Mouse (Mus musculus) forelimb bud, embryonic 11.5 days (tissue): ENCODE measurements at regions not wholly inside any gene's neighbourhood (a gene's known extent, or its start where the extent isn't known, plus 50 kb on each side); places are given as distances from the start of the nearest gene placed in this dataset.

ENCODE experiments used
- DNase-seq: peaks from one replicate; pipeline ENCODE4 v3.0.0-alpha.2; 2012; ENCODE audit warnings: low read depth, low spot score

- peak; percentile 57 for DNase-seq
Measured at GRCm38 (mm10) chr12:107723062-107723859, 234.8 kb downstream of the 3110018I06Rik start.

- DNase-seq, result no peak
Measured at GRCm38 (mm10) chr12:107723860-107724320, 235.5 kb downstream of the 3110018I06Rik start.

GRCm38 (mm10) chr12:107724467-107724866, 236.0 kb downstream of the 3110018I06Rik start:
- no peak for DNase-seq

DNA sequence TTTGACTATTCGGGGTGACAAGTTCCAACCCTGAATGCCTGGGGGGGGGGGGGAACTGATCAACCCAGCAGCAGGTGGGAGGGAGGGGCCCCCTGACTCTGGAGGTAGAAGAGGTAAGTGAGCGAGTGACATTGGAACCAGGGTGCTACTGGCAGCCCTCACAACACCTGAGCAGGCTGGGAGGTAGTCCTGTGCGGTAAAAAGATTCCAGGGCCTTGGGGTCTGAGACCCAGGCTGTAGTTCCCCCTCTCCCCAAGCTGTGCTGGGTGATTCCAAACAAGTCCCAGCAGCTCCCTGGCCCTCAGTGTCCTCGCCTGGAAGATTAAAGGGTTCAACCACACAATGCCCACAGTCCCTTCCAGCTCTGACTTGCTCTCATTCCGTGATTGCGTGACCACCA, 240.4 kb downstream of the 3110018I06Rik start:
- no peak for DNase-seq

- DNase-seq, result no peak
Measured at GRCm38 (mm10) chr12:107729301-107729700, 240.9 kb downstream of the 3110018I06Rik start.

GRCm38 (mm10) chr12:107730940-107731339, 242.5 kb downstream of the 3110018I06Rik start:
- no peak for DNase-seq

GRCm38 (mm10) chr12:107734536-107734935, 246.1 kb downstream of the 3110018I06Rik start:
- DNase-seq, result no peak

DNA sequence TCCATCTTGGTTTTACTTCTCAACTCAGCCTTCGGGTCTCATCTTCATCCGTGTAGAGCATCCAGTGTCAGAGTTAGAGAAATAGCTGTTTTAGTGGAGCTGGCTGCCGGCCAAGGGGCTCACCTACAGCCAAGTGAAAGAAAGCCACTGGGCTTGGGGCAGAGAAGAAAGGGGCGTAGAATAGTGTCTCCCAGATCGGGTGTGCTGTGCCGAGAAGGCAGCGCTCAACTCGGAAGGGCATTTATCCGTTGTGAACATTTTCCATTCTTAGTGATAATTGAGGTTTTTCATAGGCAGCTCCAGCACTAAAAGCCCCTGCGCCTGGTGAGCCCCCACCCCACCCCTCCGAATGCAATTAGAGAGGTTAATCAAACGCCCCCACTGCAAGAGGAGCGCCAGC, 254.2 kb downstream of the 3110018I06Rik start:
- DNase-seq, result no peak

DNA sequence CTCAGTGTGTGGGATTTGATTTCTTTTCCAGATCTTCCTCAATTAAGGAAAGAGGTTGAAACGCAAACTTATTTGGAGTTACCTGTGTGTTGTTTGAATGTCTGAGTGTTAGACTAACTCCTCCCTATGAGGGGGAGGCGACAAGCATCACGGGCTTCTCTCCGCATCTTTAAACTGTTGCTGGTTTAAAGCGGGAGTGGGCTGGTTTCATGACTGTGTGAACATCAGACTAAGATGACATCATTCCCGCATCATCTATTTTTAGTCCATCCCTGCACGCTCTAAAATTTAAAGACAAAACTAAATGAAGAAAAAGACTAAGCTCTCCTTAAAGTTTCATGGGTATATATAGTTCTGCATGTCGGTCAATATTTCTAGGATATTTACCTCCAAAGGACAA, 256.4 kb downstream of the 3110018I06Rik start:
- DNase-seq, result no peak

- DNase-seq, result peak; percentile 48
Measured at GRCm38 (mm10) chr12:107748481-107749380, 254.7 kb downstream of the Bcl11b start.

DNA sequence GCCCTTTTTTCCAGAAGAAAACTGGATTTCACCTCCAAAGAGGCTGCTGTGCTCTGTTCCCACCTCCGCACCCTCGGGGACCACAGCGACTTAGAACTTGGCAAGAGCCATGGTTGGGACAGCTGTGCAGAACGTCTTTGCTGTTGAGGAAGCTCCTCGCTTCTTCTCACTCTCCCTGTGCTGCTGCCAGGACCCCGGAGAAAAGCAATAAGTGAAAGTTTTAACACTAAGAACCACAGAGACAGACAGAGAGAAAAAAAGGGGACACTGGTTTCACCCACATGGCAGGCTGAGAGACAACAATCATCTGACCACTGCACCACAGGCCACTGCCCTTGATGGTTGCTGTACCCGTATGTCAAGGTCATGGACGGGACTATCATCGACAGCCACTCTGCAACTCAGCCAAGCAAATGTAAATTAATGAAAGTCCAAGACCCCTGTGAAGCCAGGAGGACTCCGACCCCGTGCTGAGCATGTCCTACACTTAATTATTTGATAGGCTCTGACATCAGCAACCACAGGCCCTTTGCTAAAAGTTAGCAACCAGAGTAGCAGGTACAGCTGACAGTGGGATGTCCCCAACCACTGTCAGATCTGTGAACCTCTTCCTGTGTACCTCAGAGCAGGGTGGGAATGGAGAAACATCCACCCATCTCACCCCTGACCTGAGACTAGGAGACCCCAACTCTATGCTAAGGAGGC, 253.9 kb downstream of the Bcl11b start:
- no peak for DNase-seq

- DNase-seq, result peak; percentile 8
Measured at GRCm38 (mm10) chr12:107750285-107750927, 253.0 kb downstream of the Bcl11b start.

GRCm38 (mm10) chr12:107752126-107752525, 251.3 kb downstream of the Bcl11b start:
- DNase-seq, result no peak

- no peak for DNase-seq
Measured at GRCm38 (mm10) chr12:107752587-107752986, 250.8 kb downstream of the Bcl11b start.

GRCm38 (mm10) chr12:107753022-107753421, 250.4 kb downstream of the Bcl11b start:
- no peak for DNase-seq

GRCm38 (mm10) chr12:107753536-107753935, 249.9 kb downstream of the Bcl11b start:
- no peak for DNase-seq

GRCm38 (mm10) chr12:107754885-107755284, 248.5 kb downstream of the Bcl11b start:
- no peak for DNase-seq

GRCm38 (mm10) chr12:107755820-107756517, 247.4 kb downstream of the Bcl11b start:
- no peak for DNase-seq

DNA sequence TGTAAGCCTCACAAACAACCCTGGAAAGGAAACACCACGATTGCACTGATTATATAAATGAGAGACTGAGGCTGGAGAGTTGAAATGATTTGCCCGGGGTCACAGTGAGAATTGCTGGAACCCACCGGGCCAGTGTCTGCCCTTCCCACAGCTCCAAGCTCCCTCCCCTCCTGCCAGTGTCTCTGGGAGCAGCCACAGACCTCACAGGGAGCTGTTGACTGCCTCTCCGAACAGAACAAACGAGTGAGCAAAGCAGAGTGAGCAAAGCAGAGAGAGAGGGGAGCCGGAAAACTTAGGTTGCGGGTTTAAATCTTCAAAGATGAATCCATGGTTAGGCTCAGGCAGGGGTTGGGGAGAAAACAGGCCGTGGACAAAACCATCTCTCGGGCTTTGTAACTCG, 246.2 kb downstream of the Bcl11b start:
- DNase-seq, result no peak

DNA sequence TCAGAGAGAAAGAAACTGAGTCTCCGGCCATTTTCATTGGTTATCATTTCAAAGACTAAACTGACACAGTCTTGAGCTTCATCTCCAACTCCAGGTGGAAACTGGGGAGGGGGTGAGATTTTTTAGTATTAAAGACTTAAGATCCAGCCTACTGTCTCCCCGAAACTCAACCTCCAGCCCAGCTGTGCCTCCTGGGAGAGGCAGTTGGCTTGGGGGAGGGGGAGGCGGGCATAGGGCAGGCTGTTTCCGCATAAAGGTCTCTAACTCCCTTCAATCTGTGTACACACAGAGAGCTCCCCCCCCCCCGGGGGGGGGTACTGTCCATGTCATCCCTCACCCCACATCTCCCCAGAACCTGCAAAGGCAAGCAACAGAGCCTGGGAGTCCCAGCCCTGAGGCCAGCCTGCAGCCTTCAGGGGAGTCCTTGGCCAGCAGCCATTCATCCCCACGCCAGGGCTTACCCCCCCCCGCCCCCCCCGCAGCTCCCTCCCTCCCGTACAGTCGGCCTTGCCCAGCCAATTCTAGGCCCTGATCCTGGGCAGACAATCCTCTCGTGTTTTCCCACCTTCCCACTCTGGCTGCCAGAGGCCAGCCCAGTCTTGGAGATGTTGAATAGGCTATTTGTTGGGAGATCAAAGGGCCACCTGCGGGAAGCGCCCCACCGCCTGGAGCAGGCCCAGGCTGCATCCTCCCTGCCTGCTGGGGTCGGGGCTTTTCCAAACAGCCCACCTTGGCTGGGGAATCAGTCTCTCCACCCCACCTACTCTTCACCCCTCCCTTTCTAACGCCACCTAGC, 245.2 kb downstream of the Bcl11b start:
- peak; percentile 68 for DNase-seq
